Mouse (Mus musculus): ENCODE data around the gene Dpysl4. TPM values are rescaled to one million over a fixed set of nuclear protein-coding genes. Genes with fewer than 3 reads are reported as not detected.

The Dpysl4 gene
- 0.78 and 0.84 TPM in 2 replicates for polyA plus RNA-seq (2012; rRNA removed)

DNA sequence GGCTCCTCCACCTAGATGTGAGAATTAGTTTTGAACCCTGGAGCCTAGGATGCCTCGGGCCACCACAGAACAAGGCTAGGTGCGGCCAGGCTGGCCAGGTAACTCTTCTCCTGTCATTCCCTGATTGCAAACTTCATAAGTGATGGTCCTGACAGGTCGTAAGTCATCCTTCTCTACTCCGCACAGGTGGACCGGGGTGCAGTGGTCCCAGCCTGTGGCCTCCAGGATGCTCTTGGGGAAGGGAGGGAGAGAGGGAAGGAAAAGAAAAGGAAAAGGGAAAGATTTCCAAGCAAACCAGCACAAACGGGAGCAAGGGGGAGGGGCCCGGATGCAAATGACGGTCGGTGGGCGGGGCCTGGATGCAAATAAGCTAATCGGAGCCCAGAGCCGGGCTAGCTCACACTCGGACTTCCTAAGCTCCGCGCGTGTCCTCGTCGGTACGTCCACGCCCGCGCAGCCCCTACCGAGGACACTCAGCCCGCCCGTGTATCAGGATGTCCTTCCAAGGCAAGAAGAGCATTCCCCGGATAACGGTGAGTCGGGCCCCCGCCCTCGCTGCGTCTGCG lies at the start of gene Dpysl4:
Gene Dpysl4 (plus strand): TSS at position 373 of the 566 bp plus-strand sequence.
- no peak for DNase-seq (ENCODE audit: low read depth, low spot score)

DNA sequence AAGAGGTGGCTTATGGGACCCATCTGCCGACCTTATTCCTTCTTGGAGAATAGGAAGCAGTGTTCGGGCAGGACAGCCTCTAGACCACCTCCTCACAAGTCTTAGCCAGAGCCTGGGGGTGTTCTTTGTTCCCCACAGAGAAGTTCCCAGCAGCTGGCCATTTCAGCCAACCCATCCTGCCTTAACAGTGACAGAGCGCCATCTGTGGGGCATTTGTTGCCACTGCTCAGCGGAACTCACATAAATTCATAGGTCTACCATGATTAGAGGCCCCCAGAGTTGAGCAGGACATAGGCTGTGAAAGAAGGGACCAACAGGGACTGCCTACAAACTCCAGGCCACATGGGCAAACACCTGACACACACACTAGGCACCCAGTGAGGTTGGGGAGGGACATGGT lies 22.4 kb upstream of the Dpysl4 start:
- 54% methylated on average over 4 of the region's 4 CpGs for WGBS
- DNase-seq (ENCODE audit: low read depth, low spot score) = no peak

More for the DNA sequence above, at the start of gene Dpysl4:
- WGBS = 8% methylated on average over 32 of the region's 32 CpGs

DNA sequence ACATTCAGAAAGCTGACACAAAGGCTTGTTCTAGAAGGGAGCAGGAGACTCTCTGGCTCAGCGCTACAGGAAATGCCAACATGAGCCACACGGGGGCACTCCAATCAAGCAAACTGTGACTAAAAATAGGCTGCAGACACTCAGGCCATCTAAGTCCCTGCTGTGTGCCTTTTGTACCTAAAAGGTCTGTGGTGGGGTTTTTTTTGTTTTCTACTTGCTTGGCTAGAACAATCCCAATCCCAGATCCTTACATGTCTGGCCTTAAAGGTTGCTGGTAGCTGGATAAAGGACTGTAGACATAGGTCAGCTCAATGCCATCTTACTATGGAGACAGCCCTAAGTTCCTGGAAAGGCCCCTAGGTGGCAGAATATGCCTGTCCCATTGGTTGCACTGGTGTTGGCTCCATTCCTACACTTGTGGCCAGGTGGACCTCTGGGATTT lies 17.6 kb upstream of the Dpysl4 start:
- peak; percentile 6 for DNase-seq (ENCODE audit: low read depth, low spot score)
- whole genome bisulfite sequencing = 3% methylated on average over 2 of the region's 2 CpGs

DNA sequence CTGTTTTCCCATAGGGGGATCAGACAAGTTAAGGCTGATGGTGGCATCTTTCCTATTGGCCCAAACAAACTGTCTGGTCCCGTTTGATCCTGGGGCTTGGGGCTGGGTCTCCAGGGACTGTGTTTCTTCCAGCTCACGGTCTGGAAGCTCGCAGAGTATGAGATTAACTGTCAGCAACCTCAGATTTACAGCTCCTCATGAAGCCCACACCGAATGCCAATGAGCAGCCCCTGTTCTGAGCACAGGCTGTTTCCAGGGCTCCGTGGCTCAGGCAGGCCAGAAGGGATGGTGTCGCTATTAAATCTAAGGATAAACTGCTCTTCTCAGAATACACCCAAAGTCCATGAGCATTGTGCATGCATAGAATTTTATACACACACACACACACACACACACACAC lies 11.6 kb upstream of the Dpysl4 start:
- WGBS = 50% methylated on average over 6 of the region's 6 CpGs
- DNase-seq (ENCODE audit: low read depth, low spot score) = no peak

DNA sequence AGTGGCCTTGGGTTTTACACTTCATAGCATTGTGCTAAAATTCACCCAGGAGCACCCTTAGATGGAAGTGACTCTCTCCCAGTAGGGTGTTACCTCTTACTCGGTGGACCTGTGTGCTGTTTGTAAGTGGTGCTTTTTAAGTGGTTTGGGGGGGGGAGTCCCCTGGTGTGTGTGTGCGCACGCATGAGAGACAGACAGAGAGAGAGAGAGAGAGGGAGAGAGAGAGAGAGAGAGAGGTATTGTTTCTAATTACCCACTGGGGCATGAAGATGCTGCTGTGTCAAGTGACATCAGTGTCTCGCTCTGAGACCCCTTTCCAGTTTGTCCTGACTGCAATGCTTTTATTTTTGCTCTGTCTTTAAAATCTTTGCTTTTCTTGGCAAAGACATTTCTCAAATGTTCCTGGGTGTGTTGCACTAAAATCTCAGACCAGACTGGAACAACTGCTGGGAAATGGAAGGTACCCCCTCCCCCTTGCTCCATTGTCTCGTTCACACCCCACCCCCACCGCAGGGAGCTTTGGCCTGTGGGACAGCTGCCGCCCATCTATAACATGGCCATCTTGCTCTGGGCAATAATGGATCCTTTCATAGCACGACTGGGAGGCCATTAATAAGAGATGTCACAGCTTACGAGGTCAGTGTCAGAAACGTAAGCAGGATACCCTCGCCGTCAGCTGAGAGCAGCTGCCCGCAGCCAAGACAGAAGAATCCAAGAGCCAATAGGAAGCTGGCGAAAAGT lies 10.6 kb upstream of the Dpysl4 start:
- DNase-seq (ENCODE audit: low read depth, low spot score) = no peak
- 61% methylated on average over 14 of the region's 14 CpGs for WGBS

DNA sequence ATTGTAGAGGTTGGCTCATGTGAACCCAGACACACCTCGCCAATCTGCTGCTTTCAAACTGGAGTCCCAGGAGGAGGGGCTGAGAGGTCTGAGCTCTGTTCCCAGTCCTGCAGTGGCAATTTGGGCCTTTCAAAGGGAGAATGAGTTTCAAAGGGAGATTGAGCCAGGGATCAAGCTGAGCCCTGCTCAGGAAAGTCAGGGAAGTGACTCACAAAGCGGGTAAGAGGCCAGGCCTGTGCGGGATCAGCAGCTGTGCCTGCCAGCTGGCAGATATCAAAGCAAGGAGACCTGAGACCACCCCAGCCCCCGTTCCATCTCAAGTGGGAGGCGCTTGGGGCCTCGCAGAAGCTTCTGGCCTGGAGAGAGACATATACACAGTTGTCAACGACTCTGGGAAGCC lies 8.5 kb upstream of the Dpysl4 start:
- 38% methylated on average over 7 of the region's 7 CpGs for WGBS
- DNase-seq (ENCODE audit: low read depth, low spot score) = no peak

DNA sequence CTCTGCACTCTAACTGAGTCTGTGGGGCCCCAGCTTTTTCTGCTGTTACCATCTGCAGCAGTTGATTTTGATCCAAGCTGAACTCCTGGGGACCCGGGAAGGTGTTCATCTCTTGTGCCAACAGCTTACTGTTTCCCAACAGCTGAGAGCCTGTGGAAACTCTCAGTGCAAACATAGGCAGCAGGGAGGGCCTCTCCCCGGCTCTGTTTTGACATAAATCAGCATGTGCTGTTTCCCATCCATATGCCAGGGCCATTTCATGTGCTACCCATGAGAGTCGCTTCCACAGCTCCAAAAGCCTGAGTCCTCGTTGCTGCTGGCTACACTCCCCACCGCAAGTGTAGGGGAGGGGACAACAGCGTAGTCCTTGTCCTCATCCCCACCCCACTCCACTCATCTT lies 7.6 kb upstream of the Dpysl4 start:
- 58% methylated on average over 6 of the region's 6 CpGs for WGBS

DNA sequence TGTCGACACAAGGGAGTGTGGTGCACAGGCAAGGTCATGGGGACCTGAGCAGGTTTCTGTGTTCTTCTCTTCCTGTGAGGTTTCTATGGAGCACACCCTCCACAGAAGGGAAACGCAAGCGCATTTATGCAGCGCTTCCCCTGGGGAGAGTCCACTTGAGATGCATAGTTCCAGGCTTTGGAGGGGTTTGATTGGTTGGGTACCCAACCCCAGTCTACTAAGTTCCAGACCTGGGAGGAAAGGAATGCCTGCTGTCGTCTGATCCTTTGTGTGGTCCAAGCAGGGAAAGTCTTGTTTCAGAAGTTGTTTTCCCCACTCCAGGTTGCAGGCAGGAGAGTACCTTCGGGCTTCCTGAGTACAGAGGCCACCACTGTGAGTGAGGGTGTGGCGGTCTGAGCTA lies 6.7 kb upstream of the Dpysl4 start:
- WGBS = 72% methylated on average over 7 of the region's 7 CpGs
- DNase-seq (ENCODE audit: low read depth, low spot score) = no peak

More for the DNA sequence above, 7.6 kb upstream of the Dpysl4 start:
- DNase-seq (ENCODE audit: low read depth, low spot score) = no peak

DNA sequence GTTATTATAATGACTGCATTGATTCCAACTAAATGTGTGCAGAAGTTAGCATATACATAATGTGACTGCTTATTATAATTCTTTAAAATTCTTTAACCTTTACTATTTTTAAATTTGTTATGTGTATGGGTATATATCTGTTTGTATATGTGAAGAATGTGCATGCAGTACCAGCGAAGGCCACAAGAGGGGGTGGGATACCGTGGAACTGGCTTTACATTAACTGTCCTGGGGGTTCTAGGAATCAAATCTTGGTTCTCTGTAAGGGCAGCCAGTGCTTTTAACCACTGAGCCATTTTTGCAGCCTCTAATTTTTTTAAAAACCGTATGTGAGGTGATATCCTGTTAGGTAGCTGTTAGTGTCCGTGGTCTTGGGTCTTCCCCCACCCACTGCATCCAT lies 5.1 kb upstream of the Dpysl4 start:
- no peak for DNase-seq (ENCODE audit: low read depth, low spot score)
- WGBS = 64% methylated on average over 4 of the region's 4 CpGs

DNA sequence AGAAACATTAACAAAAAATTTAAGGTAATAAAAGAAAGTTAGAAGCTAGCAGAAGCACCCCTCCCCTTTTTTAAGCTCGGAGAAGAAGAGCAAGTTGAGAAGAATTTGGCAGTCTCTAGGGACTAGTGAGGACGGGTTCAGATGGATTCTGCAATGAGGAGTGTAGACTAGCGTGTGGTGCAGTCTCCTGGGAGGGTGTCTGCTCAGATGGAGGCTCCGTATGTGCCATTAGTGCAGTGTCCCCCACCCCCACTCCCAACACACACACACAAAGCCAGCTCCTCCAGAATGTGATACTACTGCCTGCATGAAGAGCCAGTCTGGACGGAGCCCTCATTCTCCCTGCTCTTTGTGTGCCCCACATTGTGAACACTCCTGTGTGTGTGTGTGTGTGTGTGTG lies 4.6 kb upstream of the Dpysl4 start:
- 62% methylated on average over 5 of the region's 5 CpGs for WGBS
- DNase-seq (ENCODE audit: low read depth, low spot score) = no peak

DNA sequence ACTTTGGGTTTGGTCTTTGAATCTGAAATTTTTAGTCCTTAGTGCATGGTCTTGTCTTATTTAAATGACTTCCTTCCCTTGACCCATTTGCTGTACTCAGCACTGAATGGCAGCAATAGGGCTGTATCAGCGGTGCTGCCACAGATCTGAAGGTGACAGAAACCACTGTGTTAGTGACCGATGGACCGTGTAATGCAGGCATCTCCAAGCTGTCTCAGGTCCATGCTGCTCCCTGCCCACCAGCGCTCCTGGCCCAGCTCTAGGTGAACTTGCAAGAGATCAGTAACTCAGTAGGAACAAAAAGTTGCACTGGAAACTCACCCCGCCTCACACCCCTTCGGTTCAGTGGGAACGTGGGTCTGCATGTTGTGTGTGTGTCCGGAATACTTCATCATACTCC lies 3.5 kb upstream of the Dpysl4 start:
- WGBS = 76% methylated on average over 8 of the region's 8 CpGs
- no peak for DNase-seq (ENCODE audit: low read depth, low spot score)

DNA sequence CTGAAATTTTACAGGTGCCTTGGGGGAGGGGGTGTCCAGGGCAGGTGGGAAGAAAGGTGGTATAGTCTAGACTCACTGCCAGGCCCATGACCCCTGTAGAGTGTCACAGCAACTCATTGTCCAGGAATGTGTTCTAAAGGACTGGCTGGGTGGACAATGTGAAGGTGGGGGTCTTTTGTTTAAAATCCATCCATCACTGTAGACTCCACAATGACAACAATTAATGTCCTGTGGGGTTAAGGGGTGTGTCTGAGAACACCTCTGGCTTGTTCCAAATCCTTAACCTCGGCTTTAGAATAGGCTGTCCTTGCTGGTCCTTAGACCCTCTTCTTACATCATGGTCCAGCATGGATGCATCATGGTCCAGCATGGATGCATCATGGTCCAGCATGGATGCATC lies 1.5 kb upstream of the Dpysl4 start:
- DNase-seq (ENCODE audit: low read depth, low spot score) = no peak
- WGBS = 64% methylated on average over 1 of the region's 1 CpGs

DNA sequence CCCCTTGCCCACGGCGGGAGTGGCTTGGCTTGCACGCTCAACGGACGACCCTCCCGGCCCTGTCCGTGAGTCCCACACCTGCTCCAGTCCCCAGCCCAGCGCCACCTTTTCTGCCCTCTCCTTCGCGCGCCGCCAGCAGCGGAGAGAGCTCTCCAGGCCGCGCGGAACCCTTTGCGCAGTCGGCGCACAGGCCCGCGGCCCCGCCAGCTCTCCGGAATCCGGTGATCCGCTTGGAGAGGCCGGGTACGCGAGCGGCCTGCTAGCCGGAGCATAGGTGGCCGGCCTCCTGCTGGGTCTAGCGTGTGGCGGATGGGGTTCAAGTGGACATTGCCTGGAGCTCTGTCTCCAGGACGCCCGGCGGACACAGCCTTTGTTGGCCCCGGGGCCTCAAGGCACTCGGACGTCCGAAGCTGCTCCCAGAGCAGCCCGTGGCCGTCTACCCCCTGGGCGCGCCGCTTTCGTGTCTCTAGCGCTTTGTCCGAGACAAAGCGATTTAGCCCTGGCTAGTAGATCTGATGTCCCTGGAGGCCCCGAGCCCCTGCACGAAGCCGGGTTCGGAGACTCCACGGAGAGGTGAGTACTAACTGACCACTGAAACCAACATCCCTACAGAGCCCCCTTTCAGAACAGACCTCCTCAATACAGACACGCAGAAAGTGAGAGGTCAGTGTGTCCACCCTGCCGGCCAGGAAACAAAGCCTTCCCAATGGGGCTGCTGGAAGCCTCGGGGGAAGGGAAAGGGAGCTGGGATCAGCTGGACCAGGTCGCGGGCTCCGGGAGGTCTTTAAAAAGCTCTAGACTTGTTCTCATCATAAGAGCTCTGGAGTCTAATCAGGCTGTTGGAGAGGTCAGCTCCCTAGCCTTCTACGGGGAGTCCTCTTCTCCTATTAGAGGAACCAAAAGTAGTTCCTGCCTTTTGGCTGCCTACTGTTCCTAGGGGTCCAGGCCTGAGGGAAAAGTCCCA lies 676 bp downstream of the Dpysl4 start:
- WGBS = 5% methylated on average over 61 of the region's 61 CpGs
- DNase-seq (ENCODE audit: low read depth, low spot score) = no peak

DNA sequence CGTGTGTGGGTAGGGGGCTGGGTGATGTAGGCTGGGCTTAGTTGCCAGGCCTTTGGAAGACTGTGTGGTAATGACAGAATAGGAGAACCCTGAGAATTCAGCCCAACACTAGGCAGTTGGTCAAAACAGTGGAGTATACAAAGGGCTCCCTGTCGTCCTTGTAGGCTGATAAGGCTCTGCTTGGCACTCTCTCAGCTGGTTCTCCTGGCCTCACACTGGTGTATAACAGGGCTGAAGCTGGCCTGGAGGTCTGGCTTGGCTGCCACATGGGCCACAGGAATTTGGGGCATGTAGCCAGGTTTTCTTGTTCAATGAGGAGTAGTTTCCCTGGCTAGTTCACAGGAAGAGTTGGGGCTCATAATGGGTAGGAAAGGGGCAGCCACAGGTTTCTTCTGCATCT lies 2.0 kb downstream of the Dpysl4 start:
- 62% methylated on average over 2 of the region's 2 CpGs for WGBS
- no peak for DNase-seq (ENCODE audit: low read depth, low spot score)

DNA sequence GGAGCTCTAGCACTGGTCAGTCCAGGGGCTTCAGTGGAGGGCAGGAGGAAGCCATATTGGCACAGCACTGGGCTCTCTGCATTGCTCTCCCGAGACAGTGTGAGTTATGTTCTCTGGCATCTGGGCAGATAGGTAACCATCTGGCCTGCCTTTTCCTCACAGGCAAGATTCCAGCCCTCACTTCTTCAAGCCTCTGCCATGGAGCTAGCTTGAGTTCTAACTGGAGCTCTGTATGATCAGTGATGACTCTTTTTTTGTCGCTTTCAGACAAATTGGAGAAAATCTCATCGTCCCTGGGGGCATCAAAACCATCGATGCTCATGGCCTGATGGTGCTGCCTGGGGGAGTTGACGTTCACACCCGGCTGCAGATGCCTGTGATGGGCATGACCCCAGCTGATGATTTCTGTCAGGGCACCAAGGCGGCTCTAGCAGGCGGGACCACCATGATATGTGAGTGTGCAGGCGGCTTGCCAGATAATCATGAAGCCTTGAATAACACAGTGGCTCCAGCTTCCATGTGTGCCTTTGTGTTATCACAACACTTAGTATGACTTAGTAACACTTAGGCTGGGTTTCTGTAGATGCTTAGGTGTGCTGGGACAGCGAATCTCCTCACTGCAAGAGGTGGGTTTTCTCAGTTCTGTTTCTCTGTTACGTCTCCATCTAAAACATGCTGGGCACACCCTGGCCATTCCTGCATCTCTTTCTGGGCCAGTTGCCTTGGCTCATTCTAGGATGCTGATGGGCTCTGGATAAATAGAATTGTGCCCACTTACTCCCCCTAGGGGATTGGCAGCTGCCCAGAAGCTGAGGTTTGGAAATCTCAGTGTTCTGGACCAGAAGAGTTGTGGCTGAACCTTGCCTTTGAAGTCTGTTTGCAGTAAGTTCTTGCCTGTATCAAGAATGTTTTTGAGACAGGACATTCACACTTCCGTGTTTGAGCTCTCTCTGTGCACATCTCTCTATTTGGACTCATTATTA lies 4.4 kb downstream of the Dpysl4 start:
- 83% methylated on average over 12 of the region's 12 CpGs for WGBS

DNA sequence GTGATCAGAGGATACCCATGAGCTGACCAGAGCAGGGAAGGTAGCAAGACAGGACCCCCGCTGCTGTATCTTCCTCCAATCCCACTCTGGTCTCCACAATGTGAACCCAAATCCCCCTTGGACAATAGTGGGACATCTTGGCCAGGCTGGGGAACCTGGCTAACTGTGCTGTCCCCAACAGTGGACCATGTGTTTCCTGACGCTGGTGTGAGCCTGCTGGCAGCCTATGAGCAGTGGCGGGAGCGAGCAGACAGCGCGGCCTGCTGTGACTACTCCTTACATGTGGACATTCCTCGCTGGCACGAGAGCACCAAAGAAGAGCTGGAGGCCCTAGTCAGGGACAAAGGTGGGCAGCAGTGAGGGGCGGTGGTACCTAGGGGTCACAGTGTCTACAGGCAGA lies 5.9 kb downstream of the Dpysl4 start:
- 80% methylated on average over 9 of the region's 9 CpGs for WGBS
- no peak for DNase-seq (ENCODE audit: low read depth, low spot score)

More for the DNA sequence above, 4.4 kb downstream of the Dpysl4 start:
- no peak for DNase-seq (ENCODE audit: low read depth, low spot score)

DNA sequence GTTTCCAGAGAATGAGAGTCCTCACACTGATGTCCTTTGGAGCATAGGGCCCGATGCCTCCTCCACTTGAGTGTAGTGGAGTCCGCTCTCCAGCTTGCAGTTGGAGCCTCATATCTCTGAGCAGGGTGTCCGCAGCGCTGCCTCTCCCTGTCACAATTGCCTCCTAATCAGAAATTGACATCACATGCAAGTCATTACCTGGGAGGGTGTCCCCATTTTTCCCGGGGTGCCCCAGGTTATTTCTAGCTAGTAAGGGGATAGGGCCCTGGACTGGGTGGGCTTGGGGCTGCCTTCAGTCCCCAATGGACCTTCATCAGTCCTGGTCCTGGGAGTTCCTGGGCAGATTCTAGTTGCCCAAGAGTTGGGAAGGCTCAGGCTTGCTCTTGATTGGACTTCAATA lies 6.9 kb downstream of the Dpysl4 start:
- 88% methylated on average over 5 of the region's 5 CpGs for WGBS
- no peak for DNase-seq (ENCODE audit: low read depth, low spot score)

DNA sequence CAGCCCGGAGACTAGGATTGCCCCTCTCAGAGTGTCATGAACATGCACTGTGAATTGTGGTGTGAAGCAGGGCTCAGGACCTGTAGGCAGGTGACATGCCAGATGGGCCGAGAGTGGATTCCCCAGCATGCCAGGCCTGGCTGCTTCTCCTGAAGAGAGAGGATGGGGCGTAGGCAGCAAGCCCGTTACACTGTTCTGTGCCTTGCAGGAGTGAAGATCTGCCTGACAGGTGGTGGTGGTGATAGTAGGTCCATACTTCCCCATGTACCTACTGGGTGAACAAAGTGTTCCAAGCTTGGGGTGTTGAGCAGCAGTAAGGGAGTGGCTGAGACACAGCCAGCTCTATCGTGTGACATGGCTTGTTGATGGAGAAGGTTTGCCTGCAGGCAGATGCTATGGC lies 7.3 kb downstream of the Dpysl4 start:
- DNase-seq (ENCODE audit: low read depth, low spot score) = no peak

DNA sequence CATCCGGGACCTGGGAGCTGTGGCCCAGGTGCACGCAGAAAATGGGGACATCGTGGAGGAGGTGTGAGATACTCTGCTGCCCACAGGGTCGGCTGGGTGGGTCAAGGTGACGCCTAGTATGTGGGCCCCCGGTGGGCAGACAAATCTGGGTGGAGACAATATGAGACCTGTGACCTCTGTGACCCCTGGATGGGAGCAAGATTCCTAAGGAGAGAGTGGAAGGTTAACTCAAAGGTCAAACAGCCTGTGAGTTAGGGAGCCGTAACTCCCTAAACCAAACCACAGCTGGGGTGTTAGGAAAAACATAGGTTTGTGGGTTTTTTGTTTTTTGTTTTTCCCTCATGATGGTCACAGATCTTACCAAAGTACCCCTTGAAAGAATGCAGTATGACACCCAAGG lies 8.0 kb downstream of the Dpysl4 start:
- WGBS = 64% methylated on average over 7 of the region's 7 CpGs
- no peak for DNase-seq (ENCODE audit: low read depth, low spot score)

More for the DNA sequence above, 7.3 kb downstream of the Dpysl4 start:
- 82% methylated on average over 5 of the region's 5 CpGs for WGBS

Data from large intestine, adult 2 months (tissue).